Mouse (Mus musculus) hindlimb bud, embryonic 11.5 days (tissue): ENCODE measurements at regions not wholly inside any gene's neighbourhood (a gene's known extent, or its start where the extent isn't known, plus 50 kb on each side); places are given as distances from the start of the nearest gene placed in this dataset.

Experiments
- DNase-seq: peaks from one replicate; pipeline ENCODE4 v3.0.0-alpha.2; 2012; ENCODE audit warnings: low read depth, low spot score; ENCODE audit errors: extremely low spot score

- DNase-seq, result no peak
Measured at GRCm38 (mm10) chr12:28380203-28380602, 172.0 kb downstream of the Dcdc2c start.

- no peak for DNase-seq
Measured at GRCm38 (mm10) chr12:28377968-28378367, 174.2 kb downstream of the Dcdc2c start.

- DNase-seq, result no peak
Measured at GRCm38 (mm10) chr12:28377373-28377772, 174.8 kb downstream of the Dcdc2c start.

- DNase-seq, result no peak
Measured at GRCm38 (mm10) chr12:28376770-28377169, 175.4 kb downstream of the Dcdc2c start.

- DNase-seq, result no peak
Measured at GRCm38 (mm10) chr12:28365304-28365703, 186.9 kb downstream of the Dcdc2c start.

GRCm38 (mm10) chr12:28358737-28359333 is 193.4 kb downstream of the Dcdc2c start:
- no peak for DNase-seq

- DNase-seq, result no peak
Measured at GRCm38 (mm10) chr12:28357764-28358163, 194.4 kb downstream of the Dcdc2c start.

GRCm38 (mm10) chr12:28353140-28353539 is 199.1 kb downstream of the Dcdc2c start:
- DNase-seq, result no peak

- no peak for DNase-seq
Measured at GRCm38 (mm10) chr12:28352571-28352970, 199.6 kb downstream of the Dcdc2c start.

GRCm38 (mm10) chr12:28342735-28343134 is 209.5 kb downstream of the Dcdc2c start:
- DNase-seq, result no peak

GRCm38 (mm10) chr12:28332591-28332990 is 219.6 kb downstream of the Dcdc2c start:
- DNase-seq, result peak; percentile 2

- DNase-seq, result no peak
Measured at GRCm38 (mm10) chr12:28331843-28332242, 220.4 kb downstream of the Dcdc2c start.

GRCm38 (mm10) chr12:28323659-28324058 is 228.5 kb downstream of the Dcdc2c start:
- no peak for DNase-seq

GRCm38 (mm10) chr12:28309226-28309625 is 243.0 kb downstream of the Dcdc2c start:
- DNase-seq, result no peak

GRCm38 (mm10) chr12:28302038-28302581 is 250.1 kb downstream of the Dcdc2c start:
- no peak for DNase-seq

- DNase-seq, result no peak
Measured at GRCm38 (mm10) chr12:28288376-28288896, 263.8 kb downstream of the Dcdc2c start.

- peak; percentile 76 for DNase-seq
Measured at GRCm38 (mm10) chr12:28255524-28255923, 296.7 kb downstream of the Dcdc2c start.

GRCm38 (mm10) chr12:28250526-28250925 is 301.7 kb downstream of the Dcdc2c start:
- DNase-seq, result no peak

GRCm38 (mm10) chr12:28248749-28249148 is 303.4 kb downstream of the Dcdc2c start:
- no peak for DNase-seq

GRCm38 (mm10) chr12:28248287-28248686 is 303.9 kb downstream of the Dcdc2c start:
- DNase-seq, result no peak

GRCm38 (mm10) chr12:28238016-28238415 is 314.2 kb downstream of the Dcdc2c start:
- DNase-seq, result no peak

- DNase-seq, result no peak
Measured at GRCm38 (mm10) chr12:28237041-28237440, 315.2 kb downstream of the Dcdc2c start.

- DNase-seq, result no peak
Measured at GRCm38 (mm10) chr12:28202847-28203246, 349.4 kb downstream of the Dcdc2c start.
